Mouse (Mus musculus) lung, postnatal 36 days (tissue): ENCODE data around the gene Dst.

Source experiments
- DNase-seq: peaks from one replicate; pipeline ENCODE4 v3.0.0; 2022; ENCODE audit warnings: mixed read lengths

Gene Dst

GRCm38 (mm10) chr1:34310532-34311250 lies 402.7 kb downstream of the Dst start:
- DNase-seq, result peak; percentile 33

GRCm38 (mm10) chr1:34312806-34313205 lies 404.8 kb downstream of the Dst start:
- DNase-seq, result no peak

- DNase-seq, result peak; percentile 32
Observed at GRCm38 (mm10) chr1:34315381-34315780, 407.4 kb downstream of the Dst start.

- no peak for DNase-seq
Observed at GRCm38 (mm10) chr1:34324255-34324654, 416.2 kb downstream of the Dst start.

- DNase-seq, result no peak
Observed at GRCm38 (mm10) chr1:34328606-34329005, 420.6 kb downstream of the Dst start.

GRCm38 (mm10) chr1:34331767-34332166 lies 423.7 kb downstream of the Dst start:
- no peak for DNase-seq
